Mouse (Mus musculus) adrenal gland, adult 18-20 months (tissue): ENCODE data around the gene Psap. TPM values are rescaled to one million over a fixed set of nuclear protein-coding genes. Genes with fewer than 3 reads are reported as not detected.

Source experiments
- DNase-seq, 2 experiments: peaks; one replicate each; pipeline ENCODE4 v3.0.0; 2021 to 2022; ENCODE audit warnings: low spot score in 2 of 2
- total RNA-seq, 2 experiments: library from RNA; stranded (reverse); gene quantifications; 1 replicate in 1 of 2; 2 replicates in 1 of 2; pipeline ENCODE4 v1.2.3; 2021

The Psap gene
- total RNA-seq, 2 experiments from 2014 or later, result 1,159 to 1,329 TPM

- no peak for DNase-seq
Observed at GRCm38 (mm10) chr10:60286546-60286945, 9.1 kb downstream of the Psap start.

GRCm38 (mm10) chr10:60287161-60287560 is 9.7 kb downstream of the Psap start:
- no peak for DNase-seq

GRCm38 (mm10) chr10:60287726-60288125 is 10.3 kb downstream of the Psap start:
- no peak for DNase-seq

- DNase-seq, result no peak
Observed at GRCm38 (mm10) chr10:60289216-60289615, 11.8 kb downstream of the Psap start.

GRCm38 (mm10) chr10:60290026-60290738 is 12.8 kb downstream of the Psap start:
- no peak for DNase-seq

- DNase-seq, result no peak
Observed at GRCm38 (mm10) chr10:60290739-60291110, 13.3 kb downstream of the Psap start.

GRCm38 (mm10) chr10:60292209-60292608 is 14.8 kb downstream of the Psap start:
- DNase-seq, result no peak

- no peak for DNase-seq
Observed at GRCm38 (mm10) chr10:60294621-60295020, 17.2 kb downstream of the Psap start.

- no peak for DNase-seq
Observed at GRCm38 (mm10) chr10:60295356-60295755, 17.9 kb downstream of the Psap start.

- no peak for DNase-seq
Observed at GRCm38 (mm10) chr10:60296027-60296426, 18.6 kb downstream of the Psap start.

GRCm38 (mm10) chr10:60299636-60300035 is 22.2 kb downstream of the Psap start:
- no peak for DNase-seq

GRCm38 (mm10) chr10:60303419-60303818 is 26.0 kb downstream of the Psap start:
- DNase-seq, result no peak

- DNase-seq, result peak; percentile 61 to 66
Observed at GRCm38 (mm10) chr10:60304854-60305628, 27.6 kb downstream of the Psap start.

- no peak for DNase-seq
Observed at GRCm38 (mm10) chr10:60310629-60311028, 33.2 kb downstream of the Psap start.

- DNase-seq, result no peak
Observed at GRCm38 (mm10) chr10:60313606-60314005, 36.2 kb downstream of the Psap start.

- DNase-seq, result no peak
Observed at GRCm38 (mm10) chr10:60316166-60316565, 38.7 kb downstream of the Psap start.

- no peak for DNase-seq
Observed at GRCm38 (mm10) chr10:60328963-60329650, 51.7 kb downstream of the Psap start.

GRCm38 (mm10) chr10:60334583-60334982 is 57.2 kb downstream of the Psap start:
- DNase-seq, result no peak

GRCm38 (mm10) chr10:60335021-60335420 is 57.6 kb downstream of the Psap start:
- DNase-seq, result no peak

- DNase-seq, result no peak
Observed at GRCm38 (mm10) chr10:60341528-60341927, 64.1 kb downstream of the Psap start.

GRCm38 (mm10) chr10:60344111-60344510 is 66.7 kb downstream of the Psap start:
- DNase-seq, result no peak

GRCm38 (mm10) chr10:60346056-60346455 is 68.6 kb downstream of the Psap start:
- DNase-seq, result no peak
